ENCODE assay signal across 8 mouse cellular contexts in genomic region chr1:58030156-58030871, GRCm38 (mm10). TPM values are rescaled to one million over a fixed set of nuclear protein-coding genes. Genes with fewer than 3 reads are reported as not detected.
DNase-seq lines count a peak whose midpoint lies in the region; ATAC-seq and TF ChIP-seq lines count a peak whose summit lies in the region.

No protein-coding gene starts in this region.

- no peak for TF ChIP-seq CTCF in kidney, postnatal 0 days (IDR thresholded peaks at IDR 0.05; ENCODE audit: low read depth)
- no peak for TF ChIP-seq CTCF in liver, adult 2 months (IDR thresholded peaks at IDR 0.05; ENCODE audit: low read depth, low read length)

- H3K79me2 ChIP-seq in liver, adult 2 months (ENCODE audit: control insufficient read depth, insufficient read depth, low read length), result peaks cover 7% of the 10 kb centered on the region; the same call in 1 of the 2 replicates

- H3K4me3 ChIP-seq in forebrain, embryonic 10.5 days, result peak overlapping the region; percentile 31
- H3K4me3 ChIP-seq in forebrain, embryonic 11.5 days (ENCODE audit: low read depth, low read length), result no peak overlapping the region
- H3K4me3 ChIP-seq in embryonic facial prominence, embryonic 15.5 days (replicated peaks), result peak overlapping the region; percentile 35
- H3K4me3 ChIP-seq in heart, embryonic 12.5 days, result peak overlapping the region; percentile 42
- peak overlapping the region; percentile 27 for H3K4me3 ChIP-seq in kidney, postnatal 0 days (replicated peaks; ENCODE audit: low read depth, low read length)
- H3K4me3 ChIP-seq in liver, adult 2 months (ENCODE audit: insufficient read depth, low read depth, low read length), result peak overlapping the region; percentile 74

- no peak for ATAC-seq in forebrain, embryonic 11.5 days (replicated peaks; ENCODE audit: low FRiP score)
- no peak for ATAC-seq in embryonic facial prominence, embryonic 15.5 days (ENCODE audit: insufficient number of reproducible peaks, low FRiP score, low TSS enrichment, low read depth)
- peak; percentile 75 for ATAC-seq in heart, embryonic 12.5 days (ENCODE audit: insufficient number of reproducible peaks, low FRiP score)
- peak; percentile 50; the same call in 1 of the 2 replicates for ATAC-seq in kidney, postnatal 0 days (replicated peaks; ENCODE audit: low FRiP score, low read depth)

- DNase-seq in forebrain, embryonic 10.5 days (ENCODE audit: extremely low spot score, low spot score), result no peak
- no peak for DNase-seq in forebrain, embryonic 11.5 days (ENCODE audit: low spot score)
- peak; percentile 80 for DNase-seq in kidney, postnatal 0 days (ENCODE audit: low spot score)
- peak; percentile 99 for DNase-seq in liver, adult 2 months (ENCODE audit: extremely low read depth, low read depth, low spot score)
- DNase-seq in neural tube, embryonic 10.5 days (ENCODE audit: extremely low spot score, low spot score), result peak; percentile 31
- peak; percentile 40 for DNase-seq in urinary bladder, postnatal 25 days (ENCODE audit: low spot score)

- H3K27me3 ChIP-seq in forebrain, embryonic 10.5 days (ENCODE audit: poor library complexity, severe bottlenecking), result no peaks in the 10 kb centered on the region
- no peaks in the 10 kb centered on the region for H3K27me3 ChIP-seq in forebrain, embryonic 11.5 days (ENCODE audit: control insufficient read depth, insufficient read depth, low read length)
- H3K27me3 ChIP-seq in embryonic facial prominence, embryonic 15.5 days, result no peaks in the 10 kb centered on the region
- H3K27me3 ChIP-seq in heart, embryonic 12.5 days (replicated peaks), result no peaks in the 10 kb centered on the region; the same call in 1 of the 2 replicates
- H3K27me3 ChIP-seq in kidney, postnatal 0 days (ENCODE audit: insufficient read depth, low read length), result no peaks in the 10 kb centered on the region
- H3K27me3 ChIP-seq in liver, adult 2 months (ENCODE audit: control insufficient read depth, insufficient read depth, low read length), result no peaks in the 10 kb centered on the region

- peaks cover 20% of the 10 kb centered on the region for H3K4me1 ChIP-seq in forebrain, embryonic 10.5 days
- H3K4me1 ChIP-seq in forebrain, embryonic 11.5 days (replicated peaks; ENCODE audit: control insufficient read depth, insufficient read depth, low read length), result no peaks in the 10 kb centered on the region
- H3K4me1 ChIP-seq in embryonic facial prominence, embryonic 15.5 days, result peaks cover 16% of the 10 kb centered on the region
- peaks cover 36% of the 10 kb centered on the region for H3K4me1 ChIP-seq in heart, embryonic 12.5 days (replicated peaks)
- H3K4me1 ChIP-seq in kidney, postnatal 0 days (replicated peaks; ENCODE audit: insufficient read depth, low read length), result no peaks in the 10 kb centered on the region
- H3K4me1 ChIP-seq in liver, adult 2 months (ENCODE audit: control insufficient read depth, insufficient read depth, low read length), result peaks cover 15% of the 10 kb centered on the region

- peaks cover 10% of the 10 kb centered on the region for H3K36me3 ChIP-seq in forebrain, embryonic 10.5 days (replicated peaks)
- H3K36me3 ChIP-seq in forebrain, embryonic 11.5 days (ENCODE audit: control insufficient read depth, insufficient read depth, low read length), result no peaks in the 10 kb centered on the region
- H3K36me3 ChIP-seq in embryonic facial prominence, embryonic 15.5 days, result no peaks in the 10 kb centered on the region
- no peaks in the 10 kb centered on the region for H3K36me3 ChIP-seq in heart, embryonic 12.5 days
- H3K36me3 ChIP-seq in kidney, postnatal 0 days (ENCODE audit: insufficient read depth, low read length), result no peaks in the 10 kb centered on the region; the same call in 1 of the 2 replicates
- no peaks in the 10 kb centered on the region for H3K36me3 ChIP-seq in liver, adult 2 months (ENCODE audit: control insufficient read depth, insufficient read depth, low read length)

- no peak for TF ChIP-seq POLR2A in liver, adult 2 months (IDR thresholded peaks at IDR 0.05; ENCODE audit: extremely low read depth, insufficient read depth, low read length)

- H3K9ac ChIP-seq in forebrain, embryonic 11.5 days (ENCODE audit: low read length), result no peak overlapping the region
- no peak overlapping the region for H3K9ac ChIP-seq in embryonic facial prominence, embryonic 15.5 days
- H3K9ac ChIP-seq in heart, embryonic 12.5 days, result peak overlapping the region; percentile 59
- no peak overlapping the region for H3K9ac ChIP-seq in kidney, postnatal 0 days (ENCODE audit: low read depth, low read length)
- H3K9ac ChIP-seq in liver, adult 2 months (ENCODE audit: low read depth, low read length), result peak overlapping the region; percentile 75

- H3K27ac ChIP-seq in forebrain, embryonic 10.5 days, result 0 out of 2 replicates have a peak overlapping the region, but pooled peaks have one; percentile 48
- H3K27ac ChIP-seq in forebrain, embryonic 11.5 days (ENCODE audit: low read depth, low read length), result no peak overlapping the region
- H3K27ac ChIP-seq in embryonic facial prominence, embryonic 15.5 days (replicated peaks), result 0 out of 2 replicates have a peak overlapping the region, but pooled peaks have one; percentile 44
- peak overlapping the region; percentile 49 for H3K27ac ChIP-seq in heart, embryonic 12.5 days (ENCODE audit: poor library complexity, severe bottlenecking)
- H3K27ac ChIP-seq in kidney, postnatal 0 days, result no peak overlapping the region
- H3K27ac ChIP-seq in liver, adult 2 months (replicated peaks; ENCODE audit: insufficient read depth, low read depth, low read length), result peak overlapping the region; percentile 94

- 34% methylated on average over 13 of the region's 13 CpGs for WGBS in forebrain, embryonic 10.5 days
- 41% methylated on average over 13 of the region's 13 CpGs for WGBS in forebrain, embryonic 11.5 days
- WGBS in embryonic facial prominence, embryonic 15.5 days, result 21% methylated on average over 13 of the region's 13 CpGs
- WGBS in heart, embryonic 12.5 days, result 14% methylated on average over 13 of the region's 13 CpGs
- WGBS in kidney, postnatal 0 days, result 25% methylated on average over 13 of the region's 13 CpGs
- WGBS in liver, adult 2 months, result 10% methylated on average over 13 of the region's 13 CpGs

- H3K4me2 ChIP-seq in forebrain, embryonic 11.5 days (ENCODE audit: low read depth, low read length, severe bottlenecking), result no peak overlapping the region; the same call in 1 of the 2 replicates
- peak overlapping the region; percentile 51 for H3K4me2 ChIP-seq in embryonic facial prominence, embryonic 15.5 days (replicated peaks)
- H3K4me2 ChIP-seq in heart, embryonic 12.5 days, result peak overlapping the region; percentile 78
- H3K4me2 ChIP-seq in kidney, postnatal 0 days (ENCODE audit: low read length), result peak overlapping the region; percentile 55

- H3K9me3 ChIP-seq in forebrain, embryonic 10.5 days, result no peaks in the 10 kb centered on the region
- no peaks in the 10 kb centered on the region for H3K9me3 ChIP-seq in forebrain, embryonic 11.5 days (ENCODE audit: control insufficient read depth, low read length)
- no peaks in the 10 kb centered on the region for H3K9me3 ChIP-seq in embryonic facial prominence, embryonic 15.5 days (replicated peaks)
- no peaks in the 10 kb centered on the region for H3K9me3 ChIP-seq in heart, embryonic 12.5 days (replicated peaks)
- no peaks in the 10 kb centered on the region for H3K9me3 ChIP-seq in kidney, postnatal 0 days (replicated peaks; ENCODE audit: low read length)

RNA-seq across cellular contexts. Expression of gene Aox1, which starts 0.6 kb away (rescaled TPM):
- polyA plus RNA-seq in forebrain, embryonic 10.5 days (2016; fragmentation: Nextera tagmentation; extraction: Ambion mirVana), result 0.02 and 0.07 TPM in 2 replicates
- 0.12 and 0.16 TPM in 2 replicates for polyA plus RNA-seq in forebrain, embryonic 11.5 days (2014; fragmentation: Nextera tagmentation; extraction: Ambion mirVana)
- 0.34 and 0.47 TPM in 2 replicates for polyA plus RNA-seq in embryonic facial prominence, embryonic 15.5 days (2015; fragmentation: Nextera tagmentation; extraction: Ambion mirVana)
- 0.23 and 0.36 TPM in 2 replicates for polyA plus RNA-seq in heart, embryonic 12.5 days (2016; fragmentation: Nextera tagmentation; extraction: Ambion mirVana)
- 0.13 and 0.15 TPM in 2 replicates for polyA plus RNA-seq in kidney, postnatal 0 days (2015; fragmentation: Nextera tagmentation; extraction: Ambion mirVana)
- 37.1 and 53.2 TPM in 2 replicates for total RNA-seq in liver, adult 2 months (2014; rRNA removed)
- 17.8 and 19.5 TPM in 2 replicates for polyA plus RNA-seq in liver, adult 2 months (2012; rRNA removed)

RNA-seq across cellular contexts. Expression of gene Kctd18, which starts 11.6 kb away (rescaled TPM):
- polyA plus RNA-seq in forebrain, embryonic 10.5 days (2016; fragmentation: Nextera tagmentation; extraction: Ambion mirVana), result 16.0 and 18.1 TPM in 2 replicates
- polyA plus RNA-seq in forebrain, embryonic 11.5 days (2014; fragmentation: Nextera tagmentation; extraction: Ambion mirVana), result 19.5 TPM in 2 replicates
- polyA plus RNA-seq in embryonic facial prominence, embryonic 15.5 days (2015; fragmentation: Nextera tagmentation; extraction: Ambion mirVana), result 20.4 and 21.6 TPM in 2 replicates
- 11.2 and 11.3 TPM in 2 replicates for polyA plus RNA-seq in heart, embryonic 12.5 days (2016; fragmentation: Nextera tagmentation; extraction: Ambion mirVana)
- polyA plus RNA-seq in kidney, postnatal 0 days (2015; fragmentation: Nextera tagmentation; extraction: Ambion mirVana), result 12.0 and 12.7 TPM in 2 replicates
- 8.3 and 8.9 TPM in 2 replicates for total RNA-seq in liver, adult 2 months (2014; rRNA removed)
- 2.1 and 2.9 TPM in 2 replicates for polyA plus RNA-seq in liver, adult 2 months (2012; rRNA removed)

RNA-seq across cellular contexts. Expression of gene Sgo2a, which starts 34.5 kb away (rescaled TPM):
- 23.9 and 24.3 TPM in 2 replicates for polyA plus RNA-seq in forebrain, embryonic 10.5 days (2016; fragmentation: Nextera tagmentation; extraction: Ambion mirVana)
- polyA plus RNA-seq in forebrain, embryonic 11.5 days (2014; fragmentation: Nextera tagmentation; extraction: Ambion mirVana), result 28.0 and 31.0 TPM in 2 replicates
- 12.5 and 14.8 TPM in 2 replicates for polyA plus RNA-seq in embryonic facial prominence, embryonic 15.5 days (2015; fragmentation: Nextera tagmentation; extraction: Ambion mirVana)
- polyA plus RNA-seq in heart, embryonic 12.5 days (2016; fragmentation: Nextera tagmentation; extraction: Ambion mirVana), result 20.9 and 21.5 TPM in 2 replicates
- polyA plus RNA-seq in kidney, postnatal 0 days (2015; fragmentation: Nextera tagmentation; extraction: Ambion mirVana), result 8.9 and 9.3 TPM in 2 replicates
- 0.28 and 0.54 TPM in 2 replicates for total RNA-seq in liver, adult 2 months (2014; rRNA removed)
- polyA plus RNA-seq in liver, adult 2 months (2012; rRNA removed), result not detected in 2 replicates

Comparison
In these comparisons a context has a peak if more than half of its experiments do, and no peak if none do; other contexts are left out.
1. H3K27ac ChIP-seq: peak in forebrain, embryonic 10.5 days (single experiment), embryonic facial prominence, embryonic 15.5 days (single experiment), heart, embryonic 12.5 days (single experiment) and liver, adult 2 months (single experiment); none in forebrain, embryonic 11.5 days (single experiment) and kidney, postnatal 0 days (single experiment).
2. DNase-seq: peak in kidney, postnatal 0 days (single experiment), liver, adult 2 months (single experiment), neural tube, embryonic 10.5 days (single experiment) and urinary bladder, postnatal 25 days (single experiment); none in forebrain, embryonic 10.5 days (single experiment) and forebrain, embryonic 11.5 days (single experiment).
3. ATAC-seq: peak in heart, embryonic 12.5 days (single experiment) and kidney, postnatal 0 days (single experiment); none in forebrain, embryonic 11.5 days (single experiment) and embryonic facial prominence, embryonic 15.5 days (single experiment).
4. H3K9ac ChIP-seq: peak in heart, embryonic 12.5 days (single experiment) and liver, adult 2 months (single experiment); none in forebrain, embryonic 11.5 days (single experiment), embryonic facial prominence, embryonic 15.5 days (single experiment) and kidney, postnatal 0 days (single experiment).
5. RNA of gene Aox1, which starts 0.6 kb away (polyA plus RNA-seq): 17.8 to 19.5 TPM in liver, adult 2 months; 0.34 to 0.47 TPM in embryonic facial prominence, embryonic 15.5 days, 0.23 to 0.36 TPM in heart, embryonic 12.5 days, 0.12 to 0.16 TPM in forebrain, embryonic 11.5 days, 0.13 to 0.15 TPM in kidney, postnatal 0 days and 0.02 to 0.07 TPM in forebrain, embryonic 10.5 days; every median in the first group is over 10 times any median in the second.